Mouse (Mus musculus): Measurements from ENCODE around the gene Fmnl2. TPM values are rescaled to one million over a fixed set of nuclear protein-coding genes. Genes with fewer than 3 reads are reported as not detected.

Gene Fmnl2
- total and polyA plus RNA-seq, 3 experiments: 1.2 to 6.3 (median 4.5) TPM

DNA sequence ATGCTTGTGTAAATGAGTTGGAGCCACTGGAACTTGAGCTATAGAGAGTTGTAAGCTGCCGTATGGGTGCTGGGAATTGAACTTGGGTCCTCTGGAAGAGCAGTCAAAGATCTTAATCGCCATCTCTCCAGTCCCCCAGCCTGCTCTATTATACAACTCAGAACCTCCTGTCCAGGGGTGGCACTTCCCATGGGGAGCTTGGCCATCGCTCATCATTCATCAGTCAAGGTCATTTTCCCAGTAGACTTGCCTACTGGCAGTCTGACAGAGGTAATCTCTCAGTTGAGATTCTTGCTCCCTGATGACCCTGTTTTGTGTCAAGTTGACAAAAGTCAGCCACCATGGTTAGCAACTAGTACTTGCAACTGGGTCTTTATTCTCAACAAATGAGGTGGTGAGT, 165.3 kb downstream of the Fmnl2 start:
- no peaks in the 10 kb centered on the region for H3K27me3 ChIP-seq (ENCODE audit: control insufficient read depth, insufficient read depth, low read length)
- TF ChIP-seq EP300 (IDR thresholded peaks at IDR 0.05; ENCODE audit: insufficient read depth, low read depth, low read length): no peak
- no peak for TF ChIP-seq CTCF (IDR thresholded peaks at IDR 0.05)
- H3K79me2 ChIP-seq (replicated peaks; ENCODE audit: control insufficient read depth, insufficient read depth, low read length): no peaks in the 10 kb centered on the region
- no peak overlapping the region for H3K9ac ChIP-seq (ENCODE audit: low read depth, low read length)
- WGBS: 75% methylated on average over 3 of the region's 3 CpGs
- intact Hi-C loops (cut with DNase I): no loop called here
- no peaks in the 10 kb centered on the region; the same call in 1 of the 2 replicates for H3K4me1 ChIP-seq (ENCODE audit: control insufficient read depth, insufficient read depth, low read length)
- no peak overlapping the region for H3K4me3 ChIP-seq
- no peak overlapping the region for H3K27ac ChIP-seq
- peaks cover 2% of the 10 kb centered on the region; the same call in 1 of the 2 replicates for H3K36me3 ChIP-seq (ENCODE audit: control insufficient read depth, insufficient read depth, low read length)
- DNase-seq: peak in 1 of 2 experiments; percentile 18

DNA sequence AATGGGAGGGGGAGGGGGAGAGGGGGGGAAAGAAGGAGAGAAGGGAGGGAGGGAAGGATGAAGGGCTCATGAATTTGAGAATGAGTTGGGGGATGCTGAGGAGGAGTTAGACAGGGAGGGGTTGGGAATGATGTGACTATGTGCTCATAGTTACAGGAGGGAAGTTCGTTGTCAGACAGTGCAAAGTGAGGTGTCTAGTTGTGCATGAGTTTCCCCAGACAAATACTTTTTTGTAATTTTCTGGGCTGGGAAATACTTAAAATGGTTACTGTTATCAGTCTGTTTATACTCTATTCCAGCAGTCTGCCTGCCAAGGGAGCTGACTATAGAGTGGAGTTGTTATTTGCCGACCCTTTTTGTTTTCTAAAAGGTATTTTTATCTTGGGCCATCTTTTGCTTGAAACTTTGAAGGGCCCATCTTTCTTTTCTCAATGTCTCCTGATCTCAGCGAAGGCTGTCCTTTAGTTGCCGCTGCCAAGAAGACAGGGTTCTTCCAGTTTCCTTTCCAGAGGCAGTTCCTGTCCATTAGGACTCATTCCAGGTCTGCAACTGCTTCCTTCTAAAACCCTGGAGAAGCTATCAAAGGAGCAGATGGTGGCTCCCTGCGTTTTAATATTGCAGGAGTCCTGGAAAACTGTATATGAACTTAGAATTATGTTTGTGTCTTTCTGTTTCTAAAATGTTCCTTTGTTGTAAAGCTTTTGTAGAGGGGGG, 168.6 kb downstream of the Fmnl2 start:
- H3K4me3 ChIP-seq: no peak overlapping the region
- H3K27ac ChIP-seq: peak overlapping the region; percentile 13; the same call in 1 of the 2 replicates
- 28% methylated on average over 5 of the region's 5 CpGs for WGBS

DNA sequence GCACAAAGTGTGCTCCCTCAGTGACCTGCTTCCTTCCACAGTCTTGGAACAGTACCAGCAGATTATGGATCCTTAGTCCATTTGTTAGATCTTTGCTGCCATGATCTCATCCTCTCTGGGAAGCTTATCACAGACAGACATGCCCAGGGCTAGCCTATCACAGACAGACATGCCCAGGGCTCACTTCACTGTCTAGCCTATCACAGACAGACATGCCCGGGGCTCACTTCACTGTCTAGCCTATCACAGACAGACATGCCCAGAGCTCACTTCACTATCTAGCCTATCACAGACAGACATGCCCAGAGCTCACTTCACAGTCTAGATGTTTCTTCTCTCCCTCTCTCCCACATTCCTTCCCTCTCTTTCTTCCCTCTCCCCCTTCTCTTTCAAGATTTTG, 171.2 kb downstream of the Fmnl2 start:
- no peak overlapping the region for H3K27ac ChIP-seq
- intact Hi-C loops (cut with DNase I): loop anchor here (5.0 kb wide), 1 partner anchor 37 kb away; no protein-coding TSS in a partner anchor
- WGBS: 79% methylated on average over 1 of the region's 1 CpGs
- H3K4me3 ChIP-seq: no peak overlapping the region
- no peaks in the 10 kb centered on the region for H3K27me3 ChIP-seq (ENCODE audit: control insufficient read depth, insufficient read depth, low read length)
- TF ChIP-seq EP300 (IDR thresholded peaks at IDR 0.05; ENCODE audit: insufficient read depth, low read depth, low read length) (no peak), CTCF (IDR thresholded peaks at IDR 0.05) (no peak), POLR2A (IDR thresholded peaks at IDR 0.05; ENCODE audit: insufficient read depth, low read depth, low read length) (no peak)
- no peak for DNase-seq
- H3K4me1 ChIP-seq (ENCODE audit: control insufficient read depth, insufficient read depth, low read length): peaks cover 2% of the 10 kb centered on the region
- H3K79me2 ChIP-seq (replicated peaks; ENCODE audit: control insufficient read depth, insufficient read depth, low read length): no peaks in the 10 kb centered on the region
- peaks cover 2% of the 10 kb centered on the region; the same call in 1 of the 2 replicates for H3K36me3 ChIP-seq (ENCODE audit: control insufficient read depth, insufficient read depth, low read length)
- no peak overlapping the region for H3K9ac ChIP-seq (ENCODE audit: low read depth, low read length)

More for the DNA sequence above, 168.6 kb downstream of the Fmnl2 start:
- Histone ChIP-seq H3K79me2 (replicated peaks; ENCODE audit: control insufficient read depth, insufficient read depth, low read length) (no peaks in the 10 kb centered on the region), H3K36me3 (ENCODE audit: control insufficient read depth, insufficient read depth, low read length) (peaks cover 2% of the 10 kb centered on the region; the same call in 1 of the 2 replicates), H3K27me3 (ENCODE audit: control insufficient read depth, insufficient read depth, low read length) (no peaks in the 10 kb centered on the region), H3K9ac (ENCODE audit: low read depth, low read length) (no peak overlapping the region), H3K4me1 (ENCODE audit: control insufficient read depth, insufficient read depth, low read length) (peaks cover 2% of the 10 kb centered on the region)
- peak in 1 of 2 experiments; percentile 55 for DNase-seq
- intact Hi-C loops (cut with DNase I): loop anchor here (5.0 kb wide), 1 partner anchor 34 kb away; no protein-coding TSS in a partner anchor
- TF ChIP-seq POLR2A (IDR thresholded peaks at IDR 0.05; ENCODE audit: insufficient read depth, low read depth, low read length): no peak
- TF ChIP-seq EP300 (IDR thresholded peaks at IDR 0.05; ENCODE audit: insufficient read depth, low read depth, low read length): 0 out of 2 replicates have a peak, but pooled peaks have one; percentile 8

DNA sequence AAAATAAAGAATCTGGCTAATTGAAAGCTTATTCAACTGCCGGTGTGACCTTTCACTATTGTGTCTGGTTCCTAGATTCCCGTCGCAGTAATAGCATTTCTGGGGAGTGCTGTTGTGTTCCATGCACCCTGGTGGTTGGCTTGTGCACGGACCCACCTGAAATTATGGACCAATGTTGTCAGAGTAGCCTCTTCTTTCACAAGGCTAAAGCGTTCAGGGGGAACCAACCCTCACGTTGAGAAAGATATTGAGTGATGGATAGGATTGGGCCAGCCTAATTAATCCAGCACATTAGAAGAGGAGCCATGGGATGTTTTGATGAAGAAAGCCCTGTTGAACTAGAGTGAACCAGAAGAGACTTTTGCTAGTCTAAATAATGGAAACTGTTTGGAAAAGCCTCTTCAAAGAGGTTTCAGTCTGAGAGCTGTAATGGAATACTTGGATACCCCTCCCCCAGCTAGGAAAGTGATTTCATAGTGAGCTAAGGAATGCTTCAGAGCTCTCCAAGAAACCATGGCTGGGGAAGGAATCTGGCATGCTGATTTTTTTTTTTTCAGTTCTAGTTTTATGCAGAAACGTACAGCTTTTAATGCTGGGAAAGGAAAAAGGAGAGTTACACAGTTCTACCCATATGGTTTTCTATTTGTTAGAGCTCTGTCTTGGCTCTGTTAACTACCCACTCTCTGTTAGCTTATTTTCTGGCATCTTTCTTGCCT, 172.2 kb downstream of the Fmnl2 start:
- 78% methylated on average over 7 of the region's 7 CpGs for WGBS
- Histone ChIP-seq H3K4me1 (ENCODE audit: control insufficient read depth, insufficient read depth, low read length) (peaks cover 2% of the 10 kb centered on the region), H3K4me3 (no peak overlapping the region), H3K79me2 (replicated peaks; ENCODE audit: control insufficient read depth, insufficient read depth, low read length) (no peaks in the 10 kb centered on the region), H3K9ac (ENCODE audit: low read depth, low read length) (no peak overlapping the region), H3K36me3 (ENCODE audit: control insufficient read depth, insufficient read depth, low read length) (peaks cover 2% of the 10 kb centered on the region; the same call in 1 of the 2 replicates), H3K27ac (no peak overlapping the region; the same call in 1 of the 2 replicates), H3K27me3 (ENCODE audit: control insufficient read depth, insufficient read depth, low read length) (no peaks in the 10 kb centered on the region)
- intact Hi-C loops (cut with DNase I): loop anchor here (5.0 kb wide), 1 partner anchor 38 kb away; no protein-coding TSS in a partner anchor
- TF ChIP-seq EP300 (IDR thresholded peaks at IDR 0.05; ENCODE audit: insufficient read depth, low read depth, low read length): no peak
- no peak for TF ChIP-seq CTCF (IDR thresholded peaks at IDR 0.05)
- TF ChIP-seq POLR2A (IDR thresholded peaks at IDR 0.05; ENCODE audit: insufficient read depth, low read depth, low read length): no peak
- no peak for DNase-seq

DNA sequence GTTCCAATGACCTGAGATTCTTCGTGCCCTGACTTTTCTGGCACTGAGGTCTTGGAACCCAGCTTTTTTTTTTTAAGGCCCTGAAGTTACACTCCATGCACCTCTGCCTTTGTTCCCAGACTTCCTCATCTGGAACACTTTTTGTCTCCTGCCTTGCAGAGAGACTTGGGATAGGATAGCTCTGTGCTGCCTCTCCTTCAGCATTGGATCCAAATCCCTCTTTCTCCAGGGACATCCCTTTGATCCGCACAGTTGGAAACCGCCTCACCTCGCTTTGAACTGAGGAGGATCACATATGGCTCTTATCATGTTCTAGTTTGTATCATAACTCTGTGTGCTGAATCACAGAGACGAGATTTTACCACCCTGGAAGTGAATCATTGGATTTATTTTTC, 172.8 kb downstream of the Fmnl2 start:
- Histone ChIP-seq H3K27ac (no peak overlapping the region; the same call in 1 of the 2 replicates), H3K36me3 (ENCODE audit: control insufficient read depth, insufficient read depth, low read length) (peaks cover 2% of the 10 kb centered on the region; the same call in 1 of the 2 replicates), H3K27me3 (ENCODE audit: control insufficient read depth, insufficient read depth, low read length) (no peaks in the 10 kb centered on the region), H3K79me2 (replicated peaks; ENCODE audit: control insufficient read depth, insufficient read depth, low read length) (no peaks in the 10 kb centered on the region), H3K4me3 (no peak overlapping the region), H3K9ac (ENCODE audit: low read depth, low read length) (no peak overlapping the region), H3K4me1 (ENCODE audit: control insufficient read depth, insufficient read depth, low read length) (peaks cover 2% of the 10 kb centered on the region)
- 69% methylated on average over 5 of the region's 5 CpGs for WGBS
- intact Hi-C loops (cut with DNase I): no loop called here
- DNase-seq: no peak
- TF ChIP-seq CTCF (IDR thresholded peaks at IDR 0.05): no peak

DNA sequence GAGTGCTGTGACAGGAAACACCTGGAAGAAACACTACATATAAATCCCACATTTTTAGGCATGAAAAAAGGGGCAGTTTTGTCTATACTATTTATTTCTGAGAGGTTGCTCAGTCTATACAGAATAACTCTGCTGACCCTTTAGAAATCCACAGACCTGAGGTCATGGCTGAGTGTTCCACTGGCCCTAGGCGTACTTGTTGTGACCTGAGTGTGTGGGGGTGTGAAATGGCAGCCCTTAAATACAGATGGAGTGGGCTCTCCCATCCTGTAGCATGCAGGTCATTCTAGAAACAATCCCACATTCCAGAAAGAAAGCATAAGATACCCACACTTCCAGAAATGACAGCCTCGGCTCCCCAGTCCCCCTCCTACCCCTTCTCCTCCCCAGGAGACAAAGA, 180.6 kb downstream of the Fmnl2 start:
- WGBS: 71% methylated on average over 2 of the region's 2 CpGs
- intact Hi-C loops (cut with DNase I): no loop called here
- TF ChIP-seq CTCF (IDR thresholded peaks at IDR 0.05) (no peak), POLR2A (IDR thresholded peaks at IDR 0.05; ENCODE audit: insufficient read depth, low read depth, low read length) (no peak), EP300 (IDR thresholded peaks at IDR 0.05; ENCODE audit: insufficient read depth, low read depth, low read length) (no peak)
- no peaks in the 10 kb centered on the region for H3K27me3 ChIP-seq (ENCODE audit: control insufficient read depth, insufficient read depth, low read length)
- H3K36me3 ChIP-seq (ENCODE audit: control insufficient read depth, insufficient read depth, low read length): peaks cover 4% of the 10 kb centered on the region
- no peak for DNase-seq
- no peaks in the 10 kb centered on the region; the same call in none of the 2 replicates for H3K4me1 ChIP-seq (ENCODE audit: control insufficient read depth, insufficient read depth, low read length)
- no peak overlapping the region for H3K9ac ChIP-seq (ENCODE audit: low read depth, low read length)
- no peak overlapping the region for H3K4me3 ChIP-seq
- H3K27ac ChIP-seq: no peak overlapping the region
- H3K79me2 ChIP-seq (replicated peaks; ENCODE audit: control insufficient read depth, insufficient read depth, low read length): no peaks in the 10 kb centered on the region

Measured in heart, adult 2 months (tissue).